Mouse (Mus musculus): ENCODE measurements around the gene Lpp. TPM values are rescaled to one million over a fixed set of nuclear protein-coding genes. Genes with fewer than 3 reads are reported as not detected.

Gene Lpp
- total and polyA plus RNA-seq, 3 experiments, result not detected

DNA sequence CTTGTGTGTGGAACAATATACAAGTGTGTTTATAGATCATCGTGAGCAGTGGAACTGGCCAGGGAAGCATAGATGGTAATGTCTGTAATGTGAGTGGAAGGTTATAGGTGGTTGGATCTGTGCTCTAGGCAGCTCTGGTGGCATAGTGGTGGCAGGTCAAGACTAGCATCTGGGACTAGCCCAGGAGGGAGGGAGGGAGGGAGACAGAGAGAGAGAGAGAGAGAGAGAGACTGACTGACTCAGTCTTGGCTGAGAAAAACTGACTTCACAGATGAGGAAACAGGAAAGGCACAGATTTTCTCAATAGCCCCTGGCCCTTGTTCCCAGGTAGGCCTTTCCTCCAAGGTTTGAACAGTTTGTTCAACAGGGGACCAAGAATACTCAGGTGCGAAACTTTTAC, 7.5 kb downstream of the Lpp start:
- Histone ChIP-seq H3K9me3 (replicated peaks; ENCODE audit: insufficient read depth, low read length) (no peaks in the 10 kb centered on the region), H3K4me1 (ENCODE audit: control insufficient read depth in 1 of 2, insufficient read depth in 2 of 2, low read length in 2 of 2) (no peaks in the 10 kb centered on the region), H3K4me3 (ENCODE audit: control insufficient read depth in 1 of 2, insufficient read depth in 1 of 2, low read depth in 2 of 2, low read length in 2 of 2) (no peak overlapping the region), H3K27me3 (ENCODE audit: control insufficient read depth in 1 of 2, insufficient read depth in 2 of 2, low read length in 2 of 2) (no peaks in the 10 kb centered on the region), H3K36me3 (ENCODE audit: control insufficient read depth in 1 of 2, insufficient read depth in 2 of 2, low read length in 2 of 2) (no peaks in the 10 kb centered on the region), H3K79me2 (ENCODE audit: control insufficient read depth, insufficient read depth, low read length, poor library complexity) (no peaks in the 10 kb centered on the region), H3K9ac (ENCODE audit: control insufficient read depth, low read depth, low read length, poor library complexity, severe bottlenecking) (no peak overlapping the region), H3K27ac (ENCODE audit: control insufficient read depth, low read depth, low read length) (no peak overlapping the region)
- no peak for TF ChIP-seq E2F4 (IDR thresholded peaks at IDR 0.05; ENCODE audit: borderline replicate concordance, low read depth, low read length)
- TF ChIP-seq CHD1 (IDR thresholded peaks at IDR 0.05; ENCODE audit: low read depth, low read length), result no peak
- TF ChIP-seq NELFE (IDR thresholded peaks at IDR 0.05; ENCODE audit: low read depth, low read length), result no peak
- TF ChIP-seq ZC3H11A (IDR thresholded peaks at IDR 0.05; ENCODE audit: low read depth, low read length), result no peak
- no peak for DNase-seq (ENCODE audit: low read depth, low spot score)

DNA sequence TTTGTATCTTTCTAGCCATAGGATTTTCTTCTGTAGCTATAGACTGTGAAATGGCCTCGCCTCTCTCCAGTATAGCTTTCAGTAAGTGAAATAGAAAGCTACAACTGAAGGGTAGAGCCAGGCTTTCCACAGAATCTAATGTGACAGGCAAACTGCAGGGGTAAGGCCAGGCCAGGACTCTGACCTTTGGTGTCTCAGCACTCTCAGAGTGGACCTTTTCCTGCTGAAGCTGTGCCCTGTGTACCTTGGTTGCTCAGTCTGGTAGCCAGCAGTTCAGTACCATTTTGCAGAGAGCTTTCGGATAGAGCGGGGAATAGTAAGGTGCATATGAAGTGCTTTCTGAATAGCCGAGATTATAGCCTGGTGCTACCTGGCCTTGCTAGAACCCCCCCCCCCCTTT, 9.5 kb downstream of the Lpp start:
- TF ChIP-seq ZMIZ1 (IDR thresholded peaks at IDR 0.05; ENCODE audit: low read depth, low read length) (no peak), POLR2AphosphoS5 (IDR thresholded peaks at IDR 0.05; ENCODE audit: borderline replicate concordance, low read depth, low read length) (no peak), MYC (IDR thresholded peaks at IDR 0.05; ENCODE audit: low read depth, low read length) (no peak), POLR2AphosphoS2 (IDR thresholded peaks at IDR 0.05; ENCODE audit: low read length) (no peak), MXI1 (IDR thresholded peaks at IDR 0.05; ENCODE audit: low read depth, low read length) (no peak)
- Histone ChIP-seq H3K36me3 (ENCODE audit: control insufficient read depth in 1 of 2, insufficient read depth in 2 of 2, low read length in 2 of 2) (no peaks in the 10 kb centered on the region), H3K79me2 (ENCODE audit: control insufficient read depth, insufficient read depth, low read length, poor library complexity) (no peaks in the 10 kb centered on the region), H3K9me3 (replicated peaks; ENCODE audit: insufficient read depth, low read length) (no peaks in the 10 kb centered on the region), H3K27ac (ENCODE audit: control insufficient read depth, low read depth, low read length) (no peak overlapping the region), H3K9ac (ENCODE audit: control insufficient read depth, low read depth, low read length, poor library complexity, severe bottlenecking) (no peak overlapping the region), H3K27me3 (ENCODE audit: control insufficient read depth in 1 of 2, insufficient read depth in 2 of 2, low read length in 2 of 2) (no peaks in the 10 kb centered on the region), H3K4me1 (ENCODE audit: control insufficient read depth in 1 of 2, insufficient read depth in 2 of 2, low read length in 2 of 2) (no peaks in the 10 kb centered on the region), H3K4me3 (ENCODE audit: control insufficient read depth in 1 of 2, insufficient read depth in 1 of 2, low read depth in 2 of 2, low read length in 2 of 2) (no peak overlapping the region)
- no peak for DNase-seq (ENCODE audit: low read depth, low spot score)

DNA sequence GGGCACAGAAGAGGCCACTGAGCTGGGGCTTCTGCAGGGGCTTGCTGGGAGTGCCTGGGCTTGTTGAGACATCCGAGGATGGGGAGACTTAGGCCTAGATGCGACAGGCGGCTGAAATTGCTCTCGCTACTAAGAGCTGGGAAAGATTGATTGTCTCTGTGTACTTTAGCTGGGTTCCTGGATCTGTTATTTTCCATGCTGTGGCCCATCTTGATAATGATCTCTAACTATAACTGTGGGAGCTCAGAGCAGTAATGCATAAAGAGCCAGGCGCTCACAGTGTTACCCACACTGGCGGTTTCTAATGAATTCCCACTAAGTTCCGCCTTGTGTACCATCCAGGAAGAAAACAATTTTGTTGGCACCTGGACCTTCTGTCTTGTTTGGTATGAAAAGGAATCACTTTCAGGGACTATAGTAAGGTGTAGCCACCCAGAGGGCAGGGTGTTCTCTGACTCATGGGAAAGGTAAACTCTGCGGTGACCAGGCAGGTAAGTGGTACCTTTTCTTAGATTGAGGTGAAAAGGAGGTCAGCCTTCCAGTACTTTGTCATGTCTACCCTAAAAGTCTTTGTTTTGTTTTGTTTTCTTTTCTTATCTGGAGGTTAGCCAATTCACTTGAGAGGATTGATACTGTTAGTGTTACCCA, 10.6 kb downstream of the Lpp start:
- DNase-seq (ENCODE audit: low read depth, low spot score), result no peak
- no peaks in the 10 kb centered on the region for H3K27me3 ChIP-seq (ENCODE audit: control insufficient read depth in 1 of 2, insufficient read depth in 2 of 2, low read length in 2 of 2)
- H3K36me3 ChIP-seq (ENCODE audit: control insufficient read depth in 1 of 2, insufficient read depth in 2 of 2, low read length in 2 of 2), result no peaks in the 10 kb centered on the region
- H3K4me1 ChIP-seq (ENCODE audit: control insufficient read depth in 1 of 2, insufficient read depth in 2 of 2, low read length in 2 of 2), result no peaks in the 10 kb centered on the region
- H3K9ac ChIP-seq (ENCODE audit: control insufficient read depth, low read depth, low read length, poor library complexity, severe bottlenecking), result no peak overlapping the region
- no peak overlapping the region for H3K27ac ChIP-seq (ENCODE audit: control insufficient read depth, low read depth, low read length)
- no peak for TF ChIP-seq MAX (IDR thresholded peaks at IDR 0.05; ENCODE audit: low read length)
- no peak for TF ChIP-seq GATA1 (IDR thresholded peaks at IDR 0.05; ENCODE audit: low read depth, low read length)
- no peak for TF ChIP-seq ELF1 (IDR thresholded peaks at IDR 0.05; ENCODE audit: low read depth, low read length)
- TF ChIP-seq ZMIZ1 (IDR thresholded peaks at IDR 0.05; ENCODE audit: low read depth, low read length), result no peak
- TF ChIP-seq EP300 (IDR thresholded peaks at IDR 0.05; ENCODE audit: low read depth in 1 of 2, low read length in 2 of 2), result no peak
- no peak for TF ChIP-seq E2F4 (IDR thresholded peaks at IDR 0.05; ENCODE audit: borderline replicate concordance, low read depth, low read length)
- no peaks in the 10 kb centered on the region for H3K9me3 ChIP-seq (replicated peaks; ENCODE audit: insufficient read depth, low read length)
- no peaks in the 10 kb centered on the region for H3K79me2 ChIP-seq (ENCODE audit: control insufficient read depth, insufficient read depth, low read length, poor library complexity)
- no peak overlapping the region for H3K4me3 ChIP-seq (ENCODE audit: control insufficient read depth in 1 of 2, insufficient read depth in 1 of 2, low read depth in 2 of 2, low read length in 2 of 2)
